Mouse (Mus musculus): ENCODE results near the gene Nlgn1. TPM values are rescaled to one million over a fixed set of nuclear protein-coding genes. Genes with fewer than 3 reads are reported as not detected.

The Nlgn1 gene
- polyA plus RNA-seq, 1 experiment: not detected

DNA sequence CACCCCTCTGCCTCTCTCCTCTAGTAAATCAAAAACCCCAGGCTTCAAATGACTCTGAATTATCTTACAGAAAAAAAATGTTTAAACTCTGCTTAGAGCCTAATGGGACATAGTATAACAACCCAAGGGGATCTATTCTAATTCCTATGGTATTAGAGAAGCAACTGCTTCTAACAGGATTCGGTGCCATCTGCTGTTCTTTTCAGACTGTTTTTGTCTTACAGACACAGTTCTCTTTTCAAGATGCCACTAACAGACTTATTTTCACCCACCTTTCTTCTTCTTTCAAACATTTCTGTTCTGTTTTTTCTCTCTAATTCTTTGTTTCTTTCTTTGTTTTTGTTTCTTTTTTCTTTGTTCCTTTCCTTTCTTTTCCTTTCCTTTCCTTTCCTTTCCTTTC is 635.0 kb downstream of the Nlgn1 start:
- H3K4me2 ChIP-seq (ENCODE audit: low read depth): no peak overlapping the region
- no peak overlapping the region for H3K4me3 ChIP-seq
- H3K36me3 ChIP-seq (ENCODE audit: control insufficient read depth, insufficient read depth): no peaks in the 10 kb centered on the region
- TF ChIP-seq TCF12 (IDR thresholded peaks at IDR 0.05; ENCODE audit: insufficient read depth, poor library complexity, severe bottlenecking): no peak
- TF ChIP-seq MAX (IDR thresholded peaks at IDR 0.05; ENCODE audit: low read depth): no peak
- no peak for TF ChIP-seq E2F4 (IDR thresholded peaks at IDR 0.05; ENCODE audit: insufficient read depth)
- TF ChIP-seq REST (IDR thresholded peaks at IDR 0.05; ENCODE audit: insufficient read depth, insufficient read length): no peak
- TF ChIP-seq MYOG (IDR thresholded peaks at IDR 0.05; ENCODE audit: control insufficient read depth in 1 of 3, insufficient read depth in 1 of 3, insufficient read length in 2 of 3, low read depth in 2 of 3): no peak
- TF ChIP-seq POLR2AphosphoS2 (IDR thresholded peaks at IDR 0.05; ENCODE audit: insufficient read length, low read depth): no peak
- no peak for TF ChIP-seq USF1 (IDR thresholded peaks at IDR 0.05; ENCODE audit: low read depth)
- TF ChIP-seq SRF (IDR thresholded peaks at IDR 0.05; ENCODE audit: control insufficient read depth, insufficient read length, low read depth): no peak
- no peak for TF ChIP-seq POLR2A (IDR thresholded peaks at IDR 0.05; ENCODE audit: insufficient read length, low read depth)
- no peak for TF ChIP-seq MYOD1 (IDR thresholded peaks at IDR 0.05; ENCODE audit: control insufficient read depth in 1 of 3, insufficient read length in 2 of 3, low read depth in 2 of 3)
- no peak for TF ChIP-seq CEBPB (IDR thresholded peaks at IDR 0.05; ENCODE audit: insufficient read depth, poor library complexity, severe bottlenecking)
- TF ChIP-seq TCF3 (IDR thresholded peaks at IDR 0.05; ENCODE audit: insufficient read length, low read depth): no peak
- no peaks in the 10 kb centered on the region for H3K27me3 ChIP-seq (ENCODE audit: control insufficient read depth, insufficient read depth, insufficient read length)
- H3K79me2 ChIP-seq (ENCODE audit: control insufficient read depth, insufficient read depth): no peaks in the 10 kb centered on the region
- H3ac ChIP-seq (ENCODE audit: control insufficient read depth, insufficient read length): no peak overlapping the region

DNA sequence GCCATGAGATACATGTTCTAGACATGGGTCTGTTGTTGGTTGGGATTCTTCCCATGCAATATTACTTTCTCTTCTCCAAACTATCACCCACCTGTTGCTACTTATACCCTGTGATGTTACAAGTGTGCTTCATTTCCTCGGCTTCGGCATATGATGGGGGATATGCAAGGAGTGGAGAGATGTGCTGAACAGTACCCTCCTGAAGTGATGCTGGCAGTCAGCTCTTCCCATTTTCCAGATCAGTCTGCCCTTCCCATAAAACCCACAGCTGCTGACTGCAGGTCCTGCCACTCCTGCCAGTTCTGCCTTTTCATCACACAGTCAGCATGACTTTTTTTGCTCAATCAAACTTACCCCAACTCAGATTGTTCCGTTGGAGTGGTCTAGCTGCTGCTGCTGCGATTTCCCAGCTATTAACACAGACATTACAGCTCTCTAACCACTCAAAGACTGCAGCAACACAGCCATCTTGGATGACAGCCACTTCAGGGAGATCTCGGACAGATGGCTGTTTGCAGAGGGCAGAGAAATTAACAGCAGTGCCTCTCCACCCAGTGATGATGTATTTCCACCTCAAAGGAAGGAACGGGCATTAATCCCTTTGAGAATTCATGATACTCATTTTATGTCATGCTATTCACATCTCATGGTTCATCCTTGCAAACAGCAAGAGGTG is 643.3 kb downstream of the Nlgn1 start:
- TF ChIP-seq MYOD1 (IDR thresholded peaks at IDR 0.05; ENCODE audit: control insufficient read depth in 1 of 3, insufficient read length in 2 of 3, low read depth in 2 of 3) (no peak), REST (IDR thresholded peaks at IDR 0.05; ENCODE audit: insufficient read depth, insufficient read length) (no peak), MYOG (IDR thresholded peaks at IDR 0.05; ENCODE audit: control insufficient read depth in 1 of 3, insufficient read depth in 1 of 3, insufficient read length in 2 of 3, low read depth in 2 of 3) (no peak), POLR2AphosphoS2 (IDR thresholded peaks at IDR 0.05; ENCODE audit: insufficient read length, low read depth) (no peak), POLR2A (IDR thresholded peaks at IDR 0.05; ENCODE audit: insufficient read length, low read depth) (no peak), SRF (IDR thresholded peaks at IDR 0.05; ENCODE audit: control insufficient read depth, insufficient read length, low read depth) (no peak), TCF3 (IDR thresholded peaks at IDR 0.05; ENCODE audit: insufficient read length, low read depth) (no peak), E2F4 (IDR thresholded peaks at IDR 0.05; ENCODE audit: insufficient read depth) (no peak), USF1 (IDR thresholded peaks at IDR 0.05; ENCODE audit: low read depth) (no peak), MAX (IDR thresholded peaks at IDR 0.05; ENCODE audit: low read depth) (no peak), TCF12 (IDR thresholded peaks at IDR 0.05; ENCODE audit: insufficient read depth, poor library complexity, severe bottlenecking) (no peak), CEBPB (IDR thresholded peaks at IDR 0.05; ENCODE audit: insufficient read depth, poor library complexity, severe bottlenecking) (no peak)
- H3K4me2 ChIP-seq (ENCODE audit: low read depth): no peak overlapping the region
- no peak overlapping the region for H3K4me3 ChIP-seq
- no peaks in the 10 kb centered on the region for H3K36me3 ChIP-seq (ENCODE audit: control insufficient read depth, insufficient read depth)
- no peaks in the 10 kb centered on the region for H3K79me2 ChIP-seq (ENCODE audit: control insufficient read depth, insufficient read depth)
- H3K27me3 ChIP-seq (ENCODE audit: control insufficient read depth, insufficient read depth, insufficient read length): no peaks in the 10 kb centered on the region
- no peak overlapping the region for H3ac ChIP-seq (ENCODE audit: control insufficient read depth, insufficient read length)

DNA sequence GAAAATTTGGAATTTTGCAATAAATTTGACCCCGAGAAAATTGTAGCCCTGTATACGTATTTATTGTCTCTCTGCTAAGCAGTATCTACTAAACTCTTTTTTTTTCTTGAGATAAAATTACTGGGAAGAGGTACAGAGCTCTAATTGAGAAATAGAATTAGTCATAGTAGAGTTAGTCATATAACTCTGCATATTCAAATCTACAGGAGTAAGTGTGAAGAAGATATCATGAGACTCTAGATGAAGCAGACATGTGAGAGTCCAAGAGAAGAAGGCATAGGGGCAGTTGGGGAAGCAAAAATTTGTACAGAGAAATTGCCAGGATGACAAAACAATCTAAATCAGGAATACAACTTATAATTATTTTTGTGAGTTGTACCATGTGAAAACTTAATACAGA is 648.6 kb downstream of the Nlgn1 start:
- no peak for TF ChIP-seq SRF (IDR thresholded peaks at IDR 0.05; ENCODE audit: control insufficient read depth, insufficient read length, low read depth)
- H3K4me3 ChIP-seq: no peak overlapping the region
- no peaks in the 10 kb centered on the region for H3K79me2 ChIP-seq (ENCODE audit: control insufficient read depth, insufficient read depth)
- H3K4me2 ChIP-seq (ENCODE audit: low read depth): no peak overlapping the region
- H3K27me3 ChIP-seq (ENCODE audit: control insufficient read depth, insufficient read depth, insufficient read length): no peaks in the 10 kb centered on the region
- H3K36me3 ChIP-seq (ENCODE audit: control insufficient read depth, insufficient read depth): no peaks in the 10 kb centered on the region
- no peak overlapping the region for H3ac ChIP-seq (ENCODE audit: control insufficient read depth, insufficient read length)

DNA sequence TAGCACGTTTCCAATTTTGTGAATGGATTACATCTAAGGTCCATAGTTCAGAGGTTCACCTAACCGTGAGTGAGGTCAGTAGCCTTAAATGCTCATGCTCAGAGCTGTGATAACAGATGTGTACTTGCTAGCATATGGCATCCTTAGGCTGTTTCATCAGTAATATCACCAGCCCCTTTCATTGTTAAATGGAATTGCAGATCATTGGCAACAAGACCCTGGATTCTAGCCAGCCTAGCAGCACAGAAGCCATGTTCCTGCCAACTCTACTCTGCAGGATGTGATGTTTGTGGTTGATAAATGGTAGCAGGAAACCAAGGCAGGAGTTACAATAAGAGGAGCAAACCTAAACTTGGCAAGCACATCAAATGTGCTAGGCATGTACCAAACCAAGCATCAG is 652.9 kb downstream of the Nlgn1 start:
- H3K27me3 ChIP-seq (ENCODE audit: control insufficient read depth, insufficient read depth, insufficient read length): no peaks in the 10 kb centered on the region
- no peaks in the 10 kb centered on the region for H3K79me2 ChIP-seq (ENCODE audit: control insufficient read depth, insufficient read depth)
- no peak overlapping the region for H3K4me3 ChIP-seq
- no peak for TF ChIP-seq POLR2AphosphoS2 (IDR thresholded peaks at IDR 0.05; ENCODE audit: insufficient read length, low read depth)
- H3ac ChIP-seq (ENCODE audit: control insufficient read depth, insufficient read length): no peak overlapping the region
- no peaks in the 10 kb centered on the region for H3K36me3 ChIP-seq (ENCODE audit: control insufficient read depth, insufficient read depth)
- H3K4me2 ChIP-seq (ENCODE audit: low read depth): no peak overlapping the region

DNA sequence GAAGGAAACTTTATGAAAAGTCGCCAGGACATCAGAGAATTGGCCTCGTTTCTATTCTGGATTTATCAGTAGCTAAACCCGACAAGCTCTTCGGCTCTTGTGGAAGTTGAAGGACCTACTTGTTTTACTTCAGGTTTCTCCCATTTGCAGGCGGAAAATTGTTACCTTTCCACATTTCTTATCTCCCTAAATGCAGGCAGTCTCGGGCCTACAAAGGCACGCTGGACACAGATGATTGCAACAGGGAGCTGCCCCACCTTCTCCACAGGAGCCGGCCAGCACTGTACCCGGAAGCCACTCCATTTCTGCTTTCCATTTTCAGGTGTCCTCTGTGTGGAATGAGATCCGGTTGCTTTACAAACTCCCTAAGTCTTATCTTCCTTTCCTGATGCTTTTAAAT is 656.4 kb downstream of the Nlgn1 start:
- no peaks in the 10 kb centered on the region for H3K36me3 ChIP-seq (ENCODE audit: control insufficient read depth, insufficient read depth)
- H3K27me3 ChIP-seq (ENCODE audit: control insufficient read depth, insufficient read depth, insufficient read length): no peaks in the 10 kb centered on the region
- no peaks in the 10 kb centered on the region for H3K79me2 ChIP-seq (ENCODE audit: control insufficient read depth, insufficient read depth)
- no peak overlapping the region for H3K4me2 ChIP-seq (ENCODE audit: low read depth)
- TF ChIP-seq REST (IDR thresholded peaks at IDR 0.05; ENCODE audit: insufficient read depth, insufficient read length): no peak
- no peak for TF ChIP-seq SRF (IDR thresholded peaks at IDR 0.05; ENCODE audit: control insufficient read depth, insufficient read length, low read depth)
- no peak for TF ChIP-seq E2F4 (IDR thresholded peaks at IDR 0.05; ENCODE audit: insufficient read depth)
- TF ChIP-seq CEBPB (IDR thresholded peaks at IDR 0.05; ENCODE audit: insufficient read depth, poor library complexity, severe bottlenecking): no peak
- no peak for TF ChIP-seq USF1 (IDR thresholded peaks at IDR 0.05; ENCODE audit: low read depth)
- no peak for TF ChIP-seq MAX (IDR thresholded peaks at IDR 0.05; ENCODE audit: low read depth)
- no peak for TF ChIP-seq TCF3 (IDR thresholded peaks at IDR 0.05; ENCODE audit: insufficient read length, low read depth)
- TF ChIP-seq MYOD1 (IDR thresholded peaks at IDR 0.05; ENCODE audit: control insufficient read depth in 1 of 3, insufficient read length in 2 of 3, low read depth in 2 of 3): no peak
- no peak for TF ChIP-seq MYOG (IDR thresholded peaks at IDR 0.05; ENCODE audit: control insufficient read depth in 1 of 3, insufficient read depth in 1 of 3, insufficient read length in 2 of 3, low read depth in 2 of 3)
- TF ChIP-seq POLR2AphosphoS2 (IDR thresholded peaks at IDR 0.05; ENCODE audit: insufficient read length, low read depth): no peak
- no peak for TF ChIP-seq TCF12 (IDR thresholded peaks at IDR 0.05; ENCODE audit: insufficient read depth, poor library complexity, severe bottlenecking)
- TF ChIP-seq POLR2A (IDR thresholded peaks at IDR 0.05; ENCODE audit: insufficient read length, low read depth): no peak
- no peak overlapping the region for H3ac ChIP-seq (ENCODE audit: control insufficient read depth, insufficient read length)
- no peak overlapping the region for H3K4me3 ChIP-seq
